Mouse (Mus musculus) erythroblast, adult 5-6 weeks (primary cell): ENCODE data around the gene Gamt. TPM values are rescaled to one million over a fixed set of nuclear protein-coding genes. Genes with fewer than 3 reads are reported as not detected.
A peak's percentile ranks its signal among the peaks of the same experiment; 100 is the strongest.

Source experiments
- ATAC-seq: replicated peaks from 2 replicates; pipeline ENCODE4 v1.8.0; 2016; ENCODE audit warnings: moderate number of reproducible peaks, mild to moderate bottlenecking, moderate TSS enrichment, inconsistent platforms; ENCODE audit not compliant: poor library complexity, low FRiP score, severe bottlenecking
- total RNA-seq, 2 experiments: library from RNA; stranded (forward) in 1 of 2; stranded (reverse) in 1 of 2; fragments of 150-400 nt in 1 of 2; fragments of 200-764, 138-1000 nt in 1 of 2; gene quantifications; 2 replicates each; pipeline versions ENCODE4 v1.2.3 to v1.2.4; 2015 to 2017; ENCODE audit warnings: low replicate concordance in 2 of 2

Gamt gene
- total RNA-seq (2015; ENCODE audit: low replicate concordance) = not detected in 2 replicates
- 0.77 TPM in 1 of 2 replicates, not detected in the other for total RNA-seq (2017; ENCODE audit: low replicate concordance)

- ATAC-seq = peak; percentile 69
These were observed at the start of gene Gamt, which contains the start of gene Dazap1 for GRCm38 (mm10) chr10:80260642-80261584. Gamt (minus strand) TSS chr10:80261012. Dazap1 (plus strand) TSS chr10:80261486.

GRCm38 (mm10) chr10:80304862-80305261, 44.0 kb upstream of the Gamt start:
- ATAC-seq = peak; percentile 63

GRCm38 (mm10) chr10:80304458-80304857, 43.6 kb upstream of the Gamt start:
- peak; percentile 2; the same call in 1 of the 2 replicates for ATAC-seq

- 0 out of 2 replicates have a peak, but pooled peaks have one; percentile 18 for ATAC-seq
These were observed 41.7 kb upstream of the Gamt start for GRCm38 (mm10) chr10:80302471-80302881.

- 0 out of 2 replicates have a peak, but pooled peaks have one; percentile 1 for ATAC-seq
These were observed 41.2 kb upstream of the Gamt start for GRCm38 (mm10) chr10:80302082-80302355.

GRCm38 (mm10) chr10:80301256-80302081, 40.7 kb upstream of the Gamt start:
- ATAC-seq = no peak

GRCm38 (mm10) chr10:80300672-80301181, 39.9 kb upstream of the Gamt start:
- ATAC-seq = no peak

GRCm38 (mm10) chr10:80299824-80300223, 39.0 kb upstream of the Gamt start:
- ATAC-seq = no peak

- ATAC-seq = no peak
These were observed 38.5 kb upstream of the Gamt start for GRCm38 (mm10) chr10:80299301-80299700.

- no peak for ATAC-seq
These were observed 37.9 kb upstream of the Gamt start for GRCm38 (mm10) chr10:80298571-80299281.

GRCm38 (mm10) chr10:80297526-80298133, 36.8 kb upstream of the Gamt start:
- no peak for ATAC-seq

- ATAC-seq = no peak
These were observed 36.0 kb upstream of the Gamt start for GRCm38 (mm10) chr10:80296824-80297223.

GRCm38 (mm10) chr10:80295618-80296425, 35.0 kb upstream of the Gamt start, which contains the start of gene Apc2:
Apc2 (plus strand) TSS chr10:80295977.
- ATAC-seq = peak; percentile 51

GRCm38 (mm10) chr10:80294788-80295303, 34.0 kb upstream of the Gamt start:
- ATAC-seq = no peak

- no peak for ATAC-seq
These were observed 33.5 kb upstream of the Gamt start for GRCm38 (mm10) chr10:80294311-80294710.

GRCm38 (mm10) chr10:80293325-80293724, 32.5 kb upstream of the Gamt start:
- no peak for ATAC-seq

GRCm38 (mm10) chr10:80292251-80293146, 31.7 kb upstream of the Gamt start, which contains the start of gene Rps15:
Rps15 (plus strand) TSS chr10:80292453.
- ATAC-seq = peak; percentile 91
